Mouse (Mus musculus): ENCODE results near the gene Rapgef1. TPM values are rescaled to one million over a fixed set of nuclear protein-coding genes. Genes with fewer than 3 reads are reported as not detected.
A peak's percentile ranks its signal among the peaks of the same experiment; 100 is the strongest.
"Not testable (repeated sequence)": the region's sequence is repeated elsewhere in the genome, so short reads cannot be mapped to it uniquely, and the experiment has no call there.

Rapgef1 gene
- polyA plus RNA-seq, 1 experiment from 2014 or later, result 9.7 TPM

GRCm38 (mm10) chr2:29752397-29752796, 132.9 kb downstream of the Rapgef1 start:
- Histone ChIP-seq H3K9me3 (no peaks in the 10 kb centered on the region), H3K4me1 (peaks cover 9% of the 10 kb centered on the region), H3K4me2 (no peak overlapping the region), H3K4me3 (no peak overlapping the region), H3K27ac (replicated peaks) (no peak overlapping the region), H3K36me3 (no peaks in the 10 kb centered on the region), H3K27me3 (replicated peaks) (peaks cover 68% of the 10 kb centered on the region), H3K9ac (no peak overlapping the region)
- WGBS, result 75% methylated on average over 5 of the region's 5 CpGs
- no peak for ATAC-seq (ENCODE audit: extremely low read depth, insufficient number of reproducible peaks, low FRiP score, low TSS enrichment)

DNA sequence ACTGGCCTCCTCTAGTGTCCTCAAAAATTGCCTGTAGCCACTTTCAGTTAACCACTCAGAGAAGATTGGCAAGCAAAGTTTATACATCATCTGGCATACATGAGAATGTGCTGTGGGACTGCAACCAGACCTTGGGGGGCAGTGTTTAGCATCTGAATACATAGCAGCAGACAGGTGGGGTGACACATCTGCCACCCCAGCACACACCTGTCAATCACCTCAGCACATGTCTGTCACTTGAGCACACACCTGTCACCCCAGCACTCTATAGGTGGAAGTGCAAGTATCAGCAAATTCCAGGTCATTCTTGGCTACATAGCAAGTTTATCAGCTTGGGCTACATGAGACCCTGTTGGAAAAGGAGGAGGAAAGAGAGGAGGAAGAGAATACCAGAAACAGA, 136.2 kb downstream of the Rapgef1 start:
- Histone ChIP-seq H3K9ac (no peak overlapping the region), H3K4me2 (no peak overlapping the region), H3K27me3 (replicated peaks) (peaks cover 38% of the 10 kb centered on the region), H3K4me1 (peaks cover 6% of the 10 kb centered on the region; the same call in 1 of the 2 replicates), H3K36me3 (no peaks in the 10 kb centered on the region), H3K4me3 (no peak overlapping the region), H3K9me3 (no peaks in the 10 kb centered on the region), H3K27ac (replicated peaks) (no peak overlapping the region)
- no peak for ATAC-seq (ENCODE audit: extremely low read depth, insufficient number of reproducible peaks, low FRiP score, low TSS enrichment)

DNA sequence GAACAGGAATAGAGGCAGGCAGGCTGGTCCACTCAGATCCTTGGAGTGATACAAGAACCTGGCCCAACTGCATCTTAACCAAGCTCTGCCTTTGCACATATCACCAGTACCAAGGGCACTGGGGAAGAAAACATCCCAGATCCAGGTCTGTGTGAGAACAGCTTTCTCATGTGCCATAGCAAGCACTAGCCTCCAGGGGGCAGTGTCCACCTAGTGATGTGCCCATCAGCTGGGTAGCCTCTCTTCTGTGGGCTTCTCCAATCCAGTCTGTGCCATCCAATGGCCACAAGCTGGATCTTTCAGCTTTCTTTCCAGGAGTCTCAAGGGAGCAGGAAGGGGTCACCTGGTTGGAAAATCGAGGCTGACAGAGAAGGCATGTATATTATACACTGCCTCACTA, 145.3 kb downstream of the Rapgef1 start:
- Histone ChIP-seq H3K9me3 (no peaks in the 10 kb centered on the region), H3K9ac (no peak overlapping the region), H3K4me2 (no peak overlapping the region), H3K4me1 (no peaks in the 10 kb centered on the region), H3K27me3 (replicated peaks) (peaks cover 21% of the 10 kb centered on the region), H3K4me3 (no peak overlapping the region), H3K36me3 (no peaks in the 10 kb centered on the region), H3K27ac (replicated peaks) (no peak overlapping the region)
- ATAC-seq (ENCODE audit: extremely low read depth, insufficient number of reproducible peaks, low FRiP score, low TSS enrichment), result no peak
- 0% methylated on average over 1 of the region's 1 CpGs for WGBS

GRCm38 (mm10) chr2:29767976-29768709, 148.6 kb downstream of the Rapgef1 start:
- ATAC-seq (ENCODE audit: extremely low read depth, insufficient number of reproducible peaks, low FRiP score, low TSS enrichment), result no peak
- WGBS, result 54% methylated on average over 11 of the region's 11 CpGs
- H3K27ac ChIP-seq (replicated peaks), result no peak overlapping the region

GRCm38 (mm10) chr2:29768901-29769300, 149.4 kb downstream of the Rapgef1 start:
- H3K4me2 ChIP-seq, result no peak overlapping the region
- ATAC-seq (ENCODE audit: extremely low read depth, insufficient number of reproducible peaks, low FRiP score, low TSS enrichment), result no peak
- H3K27me3 ChIP-seq (replicated peaks), result peaks cover 9% of the 10 kb centered on the region; the same call in 1 of the 2 replicates
- H3K9ac ChIP-seq, result no peak overlapping the region
- H3K36me3 ChIP-seq, result peaks cover 4% of the 10 kb centered on the region; the same call in 1 of the 2 replicates
- peaks cover 10% of the 10 kb centered on the region for H3K4me1 ChIP-seq
- WGBS, result 57% methylated on average over 9 of the region's 9 CpGs
- H3K9me3 ChIP-seq, result no peaks in the 10 kb centered on the region
- no peak overlapping the region for H3K4me3 ChIP-seq
- H3K27ac ChIP-seq (replicated peaks), result no peak overlapping the region

More at GRCm38 (mm10) chr2:29767976-29768709, 148.6 kb downstream of the Rapgef1 start:
- Histone ChIP-seq H3K4me3 (no peak overlapping the region), H3K4me1 (peaks cover 2% of the 10 kb centered on the region; the same call in 1 of the 2 replicates), H3K9me3 (no peaks in the 10 kb centered on the region), H3K4me2 (no peak overlapping the region), H3K36me3 (peaks cover 4% of the 10 kb centered on the region; the same call in 1 of the 2 replicates), H3K9ac (no peak overlapping the region), H3K27me3 (replicated peaks) (peaks cover 11% of the 10 kb centered on the region)

GRCm38 (mm10) chr2:29770162-29770561, 150.6 kb downstream of the Rapgef1 start:
- Histone ChIP-seq H3K27me3 (replicated peaks) (peaks cover 9% of the 10 kb centered on the region; the same call in 1 of the 2 replicates), H3K9me3 (no peaks in the 10 kb centered on the region), H3K9ac (no peak overlapping the region), H3K4me3 (no peak overlapping the region), H3K27ac (replicated peaks) (no peak overlapping the region), H3K4me1 (peaks cover 12% of the 10 kb centered on the region), H3K4me2 (no peak overlapping the region), H3K36me3 (peaks cover 8% of the 10 kb centered on the region; the same call in 1 of the 2 replicates)
- ATAC-seq (ENCODE audit: extremely low read depth, insufficient number of reproducible peaks, low FRiP score, low TSS enrichment), result no peak

GRCm38 (mm10) chr2:29771611-29772461, 152.3 kb downstream of the Rapgef1 start:
- WGBS, result 61% methylated on average over 8 of the region's 8 CpGs
- Histone ChIP-seq H3K4me1 (peaks cover 12% of the 10 kb centered on the region), H3K27ac (replicated peaks) (no peak overlapping the region), H3K9ac (no peak overlapping the region), H3K36me3 (peaks cover 22% of the 10 kb centered on the region), H3K4me2 (no peak overlapping the region), H3K9me3 (no peaks in the 10 kb centered on the region), H3K4me3 (no peak overlapping the region), H3K27me3 (replicated peaks) (0 out of 2 replicates have a peak, but pooled peaks cover 2% of the 10 kb centered on the region)
- no peak for ATAC-seq (ENCODE audit: extremely low read depth, insufficient number of reproducible peaks, low FRiP score, low TSS enrichment)

GRCm38 (mm10) chr2:29773323-29773722, 153.8 kb downstream of the Rapgef1 start:
- Histone ChIP-seq H3K4me3 (no peak overlapping the region), H3K27me3 (replicated peaks) (no peaks in the 10 kb centered on the region), H3K4me2 (no peak overlapping the region), H3K9me3 (no peaks in the 10 kb centered on the region), H3K4me1 (peaks cover 12% of the 10 kb centered on the region), H3K36me3 (peaks cover 37% of the 10 kb centered on the region), H3K9ac (no peak overlapping the region), H3K27ac (replicated peaks) (no peak overlapping the region)
- WGBS, result 58% methylated on average over 4 of the region's 4 CpGs
- ATAC-seq (ENCODE audit: extremely low read depth, insufficient number of reproducible peaks, low FRiP score, low TSS enrichment), result no peak

GRCm38 (mm10) chr2:29781256-29781655, 161.7 kb downstream of the Rapgef1 start:
- peaks cover 98% of the 10 kb centered on the region for H3K36me3 ChIP-seq
- not testable (repeated sequence) for H3K4me1 ChIP-seq; ATAC-seq (ENCODE audit: extremely low read depth, insufficient number of reproducible peaks, low FRiP score, low TSS enrichment); H3K27me3 ChIP-seq (replicated peaks); H3K9me3 ChIP-seq; H3K4me2 ChIP-seq; H3K9ac ChIP-seq; H3K4me3 ChIP-seq; H3K27ac ChIP-seq (replicated peaks)
- 93% methylated on average over 2 of the region's 2 CpGs for WGBS

DNA sequence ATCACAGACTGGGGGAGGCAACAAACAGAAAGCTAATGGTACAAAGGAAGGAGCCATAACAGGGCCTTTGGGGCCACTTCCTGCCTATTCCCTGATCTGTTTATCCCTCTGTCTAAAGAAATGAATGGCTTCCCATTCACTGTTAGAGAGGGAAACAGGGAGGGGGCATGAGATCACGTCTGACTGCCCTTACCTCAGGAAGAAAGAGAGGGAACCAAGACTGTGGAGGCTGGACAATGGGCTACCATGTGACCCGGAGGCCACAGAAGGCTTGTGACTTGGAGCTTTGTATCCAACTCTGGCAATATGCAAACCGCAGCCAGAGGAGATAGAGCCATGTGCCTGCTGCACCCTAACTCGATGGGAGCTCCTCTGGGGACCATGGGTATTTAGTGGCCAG, 164.8 kb downstream of the Rapgef1 start:
- Histone ChIP-seq H3K4me3 (no peak overlapping the region), H3K9me3 (peaks cover 2% of the 10 kb centered on the region; the same call in 1 of the 2 replicates), H3K36me3 (peaks cover 69% of the 10 kb centered on the region), H3K27me3 (replicated peaks) (no peaks in the 10 kb centered on the region), H3K4me1 (peaks cover 19% of the 10 kb centered on the region), H3K4me2 (no peak overlapping the region), H3K27ac (replicated peaks) (no peak overlapping the region), H3K9ac (no peak overlapping the region)
- ATAC-seq (ENCODE audit: extremely low read depth, insufficient number of reproducible peaks, low FRiP score, low TSS enrichment), result no peak
- WGBS, result 70% methylated on average over 4 of the region's 4 CpGs

DNA sequence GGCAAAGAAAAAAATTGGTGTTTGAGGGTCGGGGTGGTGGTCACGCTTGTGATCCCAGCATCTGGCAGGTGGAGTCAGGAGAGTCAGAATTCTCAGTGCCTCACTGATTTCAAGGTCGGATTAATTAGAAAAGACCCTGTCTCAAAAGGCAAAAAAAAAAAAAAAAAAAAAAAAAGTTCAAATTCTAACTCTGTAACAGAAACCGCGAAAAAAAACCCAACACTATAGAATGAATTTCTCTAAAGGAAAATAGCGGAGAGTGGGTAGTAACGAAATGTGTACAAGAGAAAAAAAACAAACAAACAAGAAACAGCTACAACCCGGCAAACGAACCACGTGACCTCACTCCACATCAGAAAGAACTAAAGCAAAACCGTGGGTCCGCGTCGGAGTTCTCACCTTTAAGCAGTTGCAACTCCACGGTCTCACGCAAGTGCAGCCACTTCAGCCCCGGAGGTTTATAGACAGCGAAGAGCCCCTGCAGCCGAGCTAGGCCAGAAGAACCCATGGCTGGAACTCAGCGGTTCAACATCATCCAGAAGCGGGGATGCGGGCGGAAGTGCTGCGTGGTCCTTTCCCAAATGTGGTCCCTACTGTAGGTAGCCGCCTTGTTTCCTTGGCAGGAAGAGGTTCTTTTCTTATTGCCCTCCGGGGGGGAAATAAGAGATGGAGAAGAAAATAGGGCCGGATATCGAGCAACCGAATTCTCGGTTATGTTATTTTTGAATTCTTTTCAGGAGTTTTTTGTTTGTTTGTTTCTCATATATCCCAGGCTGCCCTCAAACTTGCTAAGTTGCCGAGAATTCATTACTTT, 167.8 kb downstream of the Rapgef1 start, which contains the start of gene Coq4:
Gene Coq4, plus strand, starts transcription at position 390 of the 814 bp plus-strand sequence.
- peaks cover 65% of the 10 kb centered on the region for H3K36me3 ChIP-seq
- H3K4me2 ChIP-seq, result peak within 1 kb of the TSS; percentile 81
- ATAC-seq (ENCODE audit: extremely low read depth, insufficient number of reproducible peaks, low FRiP score, low TSS enrichment), result peak; percentile 67; the same call in 1 of the 2 replicates
- peak within 1 kb of the TSS; percentile 67 for H3K27ac ChIP-seq (replicated peaks)
- no peaks in the 10 kb centered on the region for H3K9me3 ChIP-seq
- 2% methylated on average over 31 of the region's 31 CpGs for WGBS
- H3K27me3 ChIP-seq (replicated peaks), result no peaks in the 10 kb centered on the region
- H3K4me3 ChIP-seq, result peak within 1 kb of the TSS; percentile 71
- H3K4me1 ChIP-seq, result peaks cover 19% of the 10 kb centered on the region
- H3K9ac ChIP-seq, result peak within 1 kb of the TSS; percentile 80

Measured in heart, embryonic 13.5 days (tissue).